Mouse (Mus musculus) ES-Bruce4 (cell line): ENCODE results near the gene Arhgap29.

ENCODE experiments used
- CTCF ChIP-seq: IDR thresholded peaks from one replicate; pipeline ENCODE4 v1.8.1; 2011; ENCODE audit warnings: low read depth, low read length
- POLR2A ChIP-seq: IDR thresholded peaks from one replicate; pipeline ENCODE4 v1.8.1; 2011; ENCODE audit warnings: low read length; ENCODE audit not compliant: insufficient read depth

DNA sequence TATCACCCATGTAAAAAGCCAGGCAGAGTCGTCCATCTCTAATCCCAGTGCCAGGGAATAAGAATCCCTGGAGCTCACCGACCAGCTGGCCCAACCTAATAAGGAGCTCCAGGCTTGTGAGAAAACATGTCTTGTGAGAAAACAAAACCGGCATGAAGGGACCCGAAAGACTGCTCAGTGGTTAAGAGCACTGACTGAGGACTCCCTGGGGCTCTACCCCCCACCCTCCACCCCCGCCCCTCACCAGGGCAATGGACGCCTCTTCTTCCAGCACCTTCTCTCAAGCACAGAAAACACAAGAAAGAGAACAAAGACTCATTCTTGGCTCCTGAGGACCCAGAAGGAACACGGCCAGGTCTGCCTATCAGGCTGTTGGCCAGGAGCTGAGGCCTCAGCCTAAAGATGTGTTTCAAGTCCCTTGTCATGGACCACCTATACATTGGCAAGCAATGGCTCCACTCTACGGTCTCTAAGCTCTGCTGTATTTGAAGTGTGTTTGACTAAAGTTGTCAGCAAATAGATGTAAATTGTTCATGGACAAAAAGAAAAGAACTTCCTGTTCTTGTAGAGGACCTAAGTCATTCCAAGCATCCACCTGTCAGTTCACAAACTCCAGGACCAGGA, 68.8 kb downstream of the Arhgap29 start:
- TF ChIP-seq CTCF: no peak
- no peak for TF ChIP-seq POLR2A
